Mouse (Mus musculus) ovary, postnatal 36 days (tissue): ENCODE measurements around the gene Terf2ip.
A peak's percentile ranks its signal among the peaks of the same experiment; 100 is the strongest.

Experiments
- DNase-seq: peaks from one replicate; pipeline ENCODE4 v3.0.0; 2022; ENCODE audit warnings: low spot score, mixed read lengths

Gene Terf2ip

GRCm38 (mm10) chr8:112010997-112011815 lies at the start of gene Terf2ip, which contains the start of gene Kars:
Gene Terf2ip, plus strand, starts transcription at chr8:112011398.
Gene Kars, minus strand, starts transcription at chr8:112011323.
- peak; percentile 92 for DNase-seq

GRCm38 (mm10) chr8:111962589-111962988 lies 48.6 kb upstream of the Terf2ip start:
- no peak for DNase-seq

GRCm38 (mm10) chr8:111963091-111963490 lies 48.1 kb upstream of the Terf2ip start:
- no peak for DNase-seq

GRCm38 (mm10) chr8:111963546-111963945 lies 47.7 kb upstream of the Terf2ip start:
- no peak for DNase-seq

GRCm38 (mm10) chr8:111964351-111964750 lies 46.8 kb upstream of the Terf2ip start:
- no peak for DNase-seq

GRCm38 (mm10) chr8:111964849-111965561 lies 46.2 kb upstream of the Terf2ip start:
- no peak for DNase-seq

GRCm38 (mm10) chr8:111967246-111967870 lies 43.8 kb upstream of the Terf2ip start:
- DNase-seq = no peak

- DNase-seq = no peak
These were observed 42.7 kb upstream of the Terf2ip start for GRCm38 (mm10) chr8:111968541-111968940.

GRCm38 (mm10) chr8:111968991-111969390 lies 42.2 kb upstream of the Terf2ip start:
- DNase-seq = no peak

GRCm38 (mm10) chr8:111974138-111974537 lies 37.1 kb upstream of the Terf2ip start:
- DNase-seq = no peak

GRCm38 (mm10) chr8:111975706-111976105 lies 35.5 kb upstream of the Terf2ip start:
- no peak for DNase-seq

- no peak for DNase-seq
These were observed 34.9 kb upstream of the Terf2ip start for GRCm38 (mm10) chr8:111976326-111976725.

- DNase-seq = no peak
These were observed 33.1 kb upstream of the Terf2ip start for GRCm38 (mm10) chr8:111978147-111978546.

GRCm38 (mm10) chr8:111982116-111982515 lies 29.1 kb upstream of the Terf2ip start:
- no peak for DNase-seq

- no peak for DNase-seq
These were observed 26.7 kb upstream of the Terf2ip start for GRCm38 (mm10) chr8:111984511-111984910.

GRCm38 (mm10) chr8:111989911-111990310 lies 21.3 kb upstream of the Terf2ip start:
- peak; percentile 64 for DNase-seq

- no peak for DNase-seq
These were observed 19.9 kb upstream of the Terf2ip start for GRCm38 (mm10) chr8:111991278-111991677.

GRCm38 (mm10) chr8:111992013-111992702 lies 19.0 kb upstream of the Terf2ip start, which contains the start of gene Adat1:
Gene Adat1, minus strand, starts transcription at chr8:111992302.
- peak; percentile 81 for DNase-seq

- DNase-seq = no peak
These were observed 18.5 kb upstream of the Terf2ip start for GRCm38 (mm10) chr8:111992703-111993039.

GRCm38 (mm10) chr8:112004754-112005153 lies 6.4 kb upstream of the Terf2ip start:
- DNase-seq = no peak

- DNase-seq = no peak
These were observed 5.6 kb upstream of the Terf2ip start for GRCm38 (mm10) chr8:112005601-112006000.

- no peak for DNase-seq
These were observed 3.5 kb upstream of the Terf2ip start for GRCm38 (mm10) chr8:112007669-112008068.
